Mouse (Mus musculus): ENCODE measurements around the gene Plbd2. TPM values are rescaled to one million over a fixed set of nuclear protein-coding genes. Genes with fewer than 3 reads are reported as not detected.

The Plbd2 gene
- polyA plus RNA-seq, 1 experiment from 2014 or later, result 42.5 TPM

DNA sequence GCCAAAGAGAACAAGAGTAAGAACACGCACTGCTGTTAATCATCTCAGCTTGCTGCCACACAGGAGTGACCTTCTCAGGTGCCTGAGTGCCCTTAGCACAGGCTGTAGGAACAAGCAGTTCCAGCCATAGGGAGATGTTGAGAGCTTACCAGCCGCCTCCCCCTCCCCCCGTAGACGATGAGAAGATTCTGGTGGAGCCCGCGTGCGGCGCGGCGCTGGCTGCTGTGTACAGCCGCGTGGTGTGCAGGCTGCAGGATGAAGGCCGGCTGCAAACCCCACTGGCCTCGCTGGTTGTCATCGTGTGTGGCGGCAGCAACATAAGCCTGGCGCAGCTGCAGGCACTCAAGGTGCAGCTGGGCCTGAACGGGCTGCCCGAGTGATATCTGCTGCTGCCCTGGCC lies 20.0 kb downstream of the Plbd2 start:
- no peak overlapping the region for H3K27ac ChIP-seq
- H3K4me3 ChIP-seq, result no peak overlapping the region
- no peak for DNase-seq (ENCODE audit: low spot score)
- H3K9me3 ChIP-seq, result no peaks in the 10 kb centered on the region
- 87% methylated on average over 19 of the region's 19 CpGs for WGBS
- peaks cover 52% of the 10 kb centered on the region for H3K36me3 ChIP-seq
- H3K4me1 ChIP-seq (replicated peaks), result peaks cover 15% of the 10 kb centered on the region; the same call in 1 of the 2 replicates
- no peaks in the 10 kb centered on the region for H3K27me3 ChIP-seq (ENCODE audit: insufficient read depth, poor library complexity, severe bottlenecking)

DNA sequence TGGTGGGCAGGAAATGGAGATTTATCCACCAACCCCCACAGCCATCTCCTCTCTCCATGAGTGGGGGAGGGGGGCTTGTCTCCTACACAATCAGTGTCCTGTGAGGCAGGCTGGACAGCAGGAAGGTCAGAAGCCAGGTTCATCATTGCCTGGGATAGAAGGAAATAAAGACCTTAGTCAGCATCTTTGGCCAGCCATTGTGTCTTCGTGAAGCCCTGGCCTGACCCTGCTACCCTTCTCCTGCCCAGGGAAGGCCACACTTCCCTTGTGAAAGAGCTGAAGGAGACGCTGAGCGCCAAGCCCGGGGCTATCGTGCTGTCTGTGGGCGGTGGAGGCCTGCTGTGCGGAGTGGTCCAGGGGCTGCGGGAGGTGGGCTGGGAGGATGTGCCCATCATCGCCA lies 22.2 kb downstream of the Plbd2 start:
- H3K4me1 ChIP-seq (replicated peaks), result peaks cover 18% of the 10 kb centered on the region
- no peak overlapping the region for H3K4me3 ChIP-seq
- peaks cover 15% of the 10 kb centered on the region; the same call in 1 of the 2 replicates for H3K27me3 ChIP-seq (ENCODE audit: insufficient read depth, poor library complexity, severe bottlenecking)
- H3K36me3 ChIP-seq, result peaks cover 30% of the 10 kb centered on the region
- H3K27ac ChIP-seq, result 0 out of 2 replicates have a peak overlapping the region, but pooled peaks have one; percentile 2
- no peak for DNase-seq (ENCODE audit: low spot score)
- WGBS, result 54% methylated on average over 9 of the region's 9 CpGs
- H3K9me3 ChIP-seq, result no peaks in the 10 kb centered on the region

DNA sequence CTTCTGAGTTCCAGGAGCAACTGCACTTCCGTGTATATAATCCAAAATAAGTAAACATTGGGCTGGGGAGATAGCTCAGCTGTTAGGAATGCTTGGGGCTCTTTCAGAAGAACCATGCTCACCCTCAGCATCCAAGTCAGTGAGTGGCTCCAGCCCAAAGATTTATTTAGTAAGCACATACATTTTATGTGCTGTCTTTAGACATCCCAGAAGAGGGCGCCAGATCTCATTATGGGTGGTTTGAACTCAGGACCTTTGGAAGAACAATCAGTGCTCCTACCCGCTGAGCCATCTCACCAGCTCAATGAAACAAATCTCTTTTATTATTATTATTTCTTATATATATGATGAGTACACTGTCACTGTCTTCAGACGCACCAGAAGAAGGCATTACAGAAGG lies 23.9 kb downstream of the Plbd2 start:
- Histone ChIP-seq H3K27me3 (ENCODE audit: insufficient read depth, poor library complexity, severe bottlenecking) (peaks cover 16% of the 10 kb centered on the region; the same call in 1 of the 2 replicates), H3K9me3 (no peaks in the 10 kb centered on the region), H3K27ac (no peak overlapping the region), H3K36me3 (peaks cover 14% of the 10 kb centered on the region), H3K4me3 (no peak overlapping the region), H3K4me1 (replicated peaks) (peaks cover 21% of the 10 kb centered on the region)
- no peak for DNase-seq (ENCODE audit: low spot score)
- WGBS, result 69% methylated on average over 4 of the region's 4 CpGs

DNA sequence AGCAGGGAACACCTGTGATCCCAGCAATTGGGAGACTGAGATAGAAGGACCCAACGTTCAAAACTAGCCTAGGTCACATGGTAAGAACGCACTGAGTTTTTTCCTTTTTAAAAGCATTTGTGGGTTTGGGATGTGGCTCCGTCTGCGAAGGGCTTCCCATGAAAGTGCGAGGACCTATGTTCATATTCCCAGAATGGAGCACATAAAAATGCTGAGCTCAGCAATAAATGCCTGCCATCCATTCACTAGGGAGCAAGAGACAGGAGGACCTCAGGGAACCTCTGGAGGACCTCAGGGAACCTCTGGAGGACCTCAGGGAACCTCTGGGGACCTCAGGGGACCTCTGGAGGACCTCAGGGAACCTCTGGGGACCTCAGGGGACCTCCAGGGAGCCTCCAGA lies 25.4 kb downstream of the Plbd2 start:
- WGBS, result 93% methylated on average over 5 of the region's 5 CpGs
- Histone ChIP-seq H3K36me3 (no peaks in the 10 kb centered on the region), H3K4me1 (replicated peaks) (peaks cover 21% of the 10 kb centered on the region), H3K9me3 (no peaks in the 10 kb centered on the region), H3K27me3 (ENCODE audit: insufficient read depth, poor library complexity, severe bottlenecking) (peaks cover 16% of the 10 kb centered on the region; the same call in 1 of the 2 replicates), H3K27ac (no peak overlapping the region), H3K4me3 (no peak overlapping the region)
- no peak for DNase-seq (ENCODE audit: low spot score)

DNA sequence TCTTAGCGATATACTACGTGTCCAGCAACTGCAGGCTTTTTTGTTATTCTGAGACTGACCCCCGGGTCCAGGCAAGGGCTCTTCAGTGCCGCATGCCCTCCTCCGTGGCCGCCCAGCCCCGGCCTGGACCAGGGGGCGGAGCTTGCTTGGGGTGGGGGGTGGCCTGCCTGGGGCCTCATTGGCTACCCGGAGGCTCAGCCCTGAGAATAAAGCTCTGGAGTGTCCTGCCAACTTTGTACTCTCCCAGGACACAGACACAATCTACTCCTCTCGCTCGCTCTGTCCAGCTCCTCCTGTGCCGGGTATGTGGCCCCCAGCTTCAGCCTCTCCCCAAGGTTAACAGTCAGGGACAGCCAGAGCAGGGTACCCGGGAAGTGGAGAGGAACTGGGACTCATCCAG lies 27.1 kb downstream of the Plbd2 start, which contains the start of gene Sds:
TSS of gene Sds (plus strand) at position 231 of the 400 bp plus-strand sequence.
- 16% methylated on average over 13 of the region's 13 CpGs for WGBS
- Histone ChIP-seq H3K9me3 (no peaks in the 10 kb centered on the region), H3K27me3 (ENCODE audit: insufficient read depth, poor library complexity, severe bottlenecking) (peaks cover 16% of the 10 kb centered on the region; the same call in 1 of the 2 replicates), H3K4me1 (replicated peaks) (peaks cover 22% of the 10 kb centered on the region), H3K27ac (no peak within 1 kb of the TSS), H3K4me3 (no peak within 1 kb of the TSS), H3K36me3 (no peaks in the 10 kb centered on the region)
- DNase-seq (ENCODE audit: low spot score), result peak; percentile 17

DNA sequence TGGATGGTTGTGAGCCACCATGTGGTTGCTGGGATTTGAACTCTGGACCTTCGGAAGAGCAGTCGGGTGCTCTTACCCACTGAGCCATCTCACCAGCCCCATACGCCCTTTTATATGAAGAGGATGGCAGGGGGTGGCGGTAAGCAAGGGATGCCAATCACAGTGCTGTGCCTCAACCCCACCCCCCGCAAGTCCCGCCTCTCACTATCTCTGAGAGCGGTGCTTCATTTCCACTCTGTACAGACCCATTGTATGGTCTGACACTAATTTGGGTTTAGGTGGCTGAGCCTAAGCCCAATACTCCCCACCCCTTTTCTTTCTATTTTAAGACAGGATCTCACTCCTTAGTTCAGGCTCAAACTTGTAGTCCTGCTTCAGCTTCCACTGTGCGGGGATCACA lies 27.6 kb downstream of the Plbd2 start:
- no peaks in the 10 kb centered on the region for H3K36me3 ChIP-seq
- peaks cover 18% of the 10 kb centered on the region for H3K4me1 ChIP-seq (replicated peaks)
- WGBS, result 54% methylated on average over 8 of the region's 8 CpGs
- H3K4me3 ChIP-seq, result no peak overlapping the region
- no peak for DNase-seq (ENCODE audit: low spot score)
- peaks cover 16% of the 10 kb centered on the region; the same call in 1 of the 2 replicates for H3K27me3 ChIP-seq (ENCODE audit: insufficient read depth, poor library complexity, severe bottlenecking)
- H3K9me3 ChIP-seq, result no peaks in the 10 kb centered on the region
- no peak overlapping the region for H3K27ac ChIP-seq

DNA sequence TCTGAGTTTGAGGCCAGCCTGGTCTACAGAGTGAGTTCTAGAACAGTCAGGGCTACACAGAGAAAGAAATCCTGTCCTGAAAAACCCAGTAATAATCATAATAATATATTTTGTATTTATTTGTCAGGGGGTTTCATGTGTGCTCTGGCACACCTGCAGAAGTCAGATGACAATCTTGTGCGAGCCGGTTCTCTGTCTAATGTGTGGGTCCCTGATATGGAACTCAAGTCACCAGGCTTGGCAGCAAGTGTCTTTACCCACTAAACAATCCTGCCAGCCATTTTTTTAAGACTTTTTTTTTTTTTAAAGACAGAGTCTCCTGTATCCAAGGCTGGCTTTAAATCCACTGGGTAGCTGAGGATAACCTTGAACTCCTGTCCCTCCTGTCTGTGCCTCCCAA lies 30.1 kb downstream of the Plbd2 start:
- no peak overlapping the region for H3K27ac ChIP-seq
- no peak for DNase-seq (ENCODE audit: low spot score)
- H3K9me3 ChIP-seq, result no peaks in the 10 kb centered on the region
- peaks cover 10% of the 10 kb centered on the region for H3K4me1 ChIP-seq (replicated peaks)
- no peak overlapping the region for H3K4me3 ChIP-seq
- peaks cover 16% of the 10 kb centered on the region; the same call in 1 of the 2 replicates for H3K27me3 ChIP-seq (ENCODE audit: insufficient read depth, poor library complexity, severe bottlenecking)
- H3K36me3 ChIP-seq, result no peaks in the 10 kb centered on the region
- 94% methylated on average over 2 of the region's 2 CpGs for WGBS

DNA sequence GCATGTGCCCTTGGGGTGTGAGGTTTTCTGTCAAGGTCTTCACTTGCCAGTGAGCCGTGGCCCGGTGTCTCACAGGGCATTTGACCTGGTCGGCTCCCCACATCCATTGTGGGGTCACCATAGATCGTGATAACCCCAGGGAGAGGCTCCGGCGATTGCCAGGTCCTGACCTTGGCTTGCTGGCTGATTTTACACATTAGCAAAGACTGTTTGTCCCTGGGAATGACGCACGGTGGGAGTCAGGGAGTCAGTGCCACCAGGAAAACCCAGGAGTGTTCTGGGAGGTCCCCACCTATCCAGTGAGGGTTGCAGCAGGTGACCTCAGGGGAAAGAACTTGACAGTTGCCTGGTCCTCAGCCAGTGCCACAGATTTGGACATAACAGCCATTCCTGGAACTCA lies 30.7 kb downstream of the Plbd2 start, which contains the start of gene Sdsl:
TSS of gene Sdsl (minus strand) at position 41 of the 400 bp plus-strand sequence.
- Histone ChIP-seq H3K4me1 (replicated peaks) (peaks cover 10% of the 10 kb centered on the region), H3K4me3 (no peak within 1 kb of the TSS), H3K9me3 (no peaks in the 10 kb centered on the region), H3K27me3 (ENCODE audit: insufficient read depth, poor library complexity, severe bottlenecking) (peaks cover 16% of the 10 kb centered on the region; the same call in 1 of the 2 replicates), H3K27ac (no peak within 1 kb of the TSS), H3K36me3 (no peaks in the 10 kb centered on the region)
- WGBS, result 77% methylated on average over 8 of the region's 8 CpGs
- DNase-seq (ENCODE audit: low spot score), result no peak

DNA sequence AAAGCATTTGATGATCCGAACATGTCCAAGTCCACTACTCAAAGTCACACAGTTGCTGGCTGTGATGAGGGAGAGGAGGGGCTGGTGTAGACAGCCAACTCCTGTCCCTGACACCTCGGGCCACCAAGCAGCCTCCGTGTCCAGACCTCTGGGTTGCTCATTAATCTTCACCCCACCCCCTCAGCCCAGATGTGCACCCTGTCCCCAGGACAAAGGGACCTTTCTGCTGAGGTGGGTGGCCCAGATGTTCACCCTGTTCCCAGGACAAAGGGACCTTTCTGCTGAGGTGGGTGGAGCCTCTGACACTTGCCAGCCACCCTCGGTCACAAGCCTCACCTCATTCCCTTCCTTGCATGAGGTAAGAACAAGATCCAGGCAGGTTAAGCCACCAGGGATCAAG lies 31.9 kb downstream of the Plbd2 start:
- peaks cover 16% of the 10 kb centered on the region for H3K4me1 ChIP-seq (replicated peaks)
- no peak overlapping the region for H3K4me3 ChIP-seq
- H3K36me3 ChIP-seq, result no peaks in the 10 kb centered on the region
- 68% methylated on average over 4 of the region's 4 CpGs for WGBS
- H3K27me3 ChIP-seq (ENCODE audit: insufficient read depth, poor library complexity, severe bottlenecking), result peaks cover 5% of the 10 kb centered on the region; the same call in 1 of the 2 replicates
- H3K27ac ChIP-seq, result no peak overlapping the region
- no peak for DNase-seq (ENCODE audit: low spot score)
- no peaks in the 10 kb centered on the region for H3K9me3 ChIP-seq

DNA sequence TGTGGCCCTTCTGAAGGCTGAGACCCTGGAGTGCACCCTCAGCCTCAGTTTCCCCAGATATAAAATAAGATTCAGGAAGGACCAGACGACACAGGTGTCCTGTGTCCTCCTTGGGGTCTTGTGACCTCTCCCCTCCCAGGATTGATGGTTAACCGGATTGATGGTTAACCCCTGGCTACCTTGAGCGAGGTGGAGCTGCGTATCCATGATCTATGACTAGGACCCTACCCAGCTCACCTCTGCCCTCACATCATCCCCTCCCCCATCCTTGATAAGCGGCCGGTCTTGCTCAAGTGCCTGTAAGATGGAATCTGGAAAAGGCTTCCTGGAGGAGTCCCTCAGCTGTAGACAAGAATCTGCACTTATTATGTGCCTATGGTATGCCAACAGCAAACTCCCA lies 34.6 kb downstream of the Plbd2 start:
- Histone ChIP-seq H3K4me1 (replicated peaks) (peaks cover 10% of the 10 kb centered on the region; the same call in 1 of the 2 replicates), H3K9me3 (0 out of 2 replicates have a peak, but pooled peaks cover 2% of the 10 kb centered on the region), H3K27ac (no peak overlapping the region), H3K4me3 (no peak overlapping the region), H3K27me3 (ENCODE audit: insufficient read depth, poor library complexity, severe bottlenecking) (no peaks in the 10 kb centered on the region), H3K36me3 (no peaks in the 10 kb centered on the region)
- 90% methylated on average over 6 of the region's 6 CpGs for WGBS
- no peak for DNase-seq (ENCODE audit: low spot score)

DNA sequence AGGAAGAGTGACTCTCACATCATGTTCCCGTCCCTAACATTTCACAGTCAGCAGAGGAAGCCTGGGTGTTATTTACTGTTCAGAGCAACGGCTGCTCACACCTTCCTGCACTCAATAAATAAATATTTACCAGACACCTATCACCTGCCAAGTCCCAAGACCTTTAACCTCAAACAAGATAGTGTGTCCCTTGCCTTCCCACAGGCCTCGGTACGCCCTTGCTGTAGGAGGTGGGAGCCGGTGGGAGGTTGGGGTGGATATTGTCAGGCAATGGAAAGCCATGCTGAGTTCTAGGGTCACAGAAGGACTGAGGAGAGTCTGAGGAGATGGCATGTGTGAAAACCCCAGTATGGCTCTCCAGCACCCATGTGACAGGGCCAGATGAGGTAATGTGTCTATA lies 35.1 kb downstream of the Plbd2 start:
- H3K27ac ChIP-seq, result no peak overlapping the region
- H3K4me3 ChIP-seq, result no peak overlapping the region
- H3K36me3 ChIP-seq, result no peaks in the 10 kb centered on the region
- no peak for DNase-seq (ENCODE audit: low spot score)
- peaks cover 10% of the 10 kb centered on the region; the same call in 1 of the 2 replicates for H3K4me1 ChIP-seq (replicated peaks)
- H3K27me3 ChIP-seq (ENCODE audit: insufficient read depth, poor library complexity, severe bottlenecking), result no peaks in the 10 kb centered on the region
- WGBS, result 80% methylated on average over 5 of the region's 5 CpGs
- 0 out of 2 replicates have a peak, but pooled peaks cover 2% of the 10 kb centered on the region for H3K9me3 ChIP-seq

DNA sequence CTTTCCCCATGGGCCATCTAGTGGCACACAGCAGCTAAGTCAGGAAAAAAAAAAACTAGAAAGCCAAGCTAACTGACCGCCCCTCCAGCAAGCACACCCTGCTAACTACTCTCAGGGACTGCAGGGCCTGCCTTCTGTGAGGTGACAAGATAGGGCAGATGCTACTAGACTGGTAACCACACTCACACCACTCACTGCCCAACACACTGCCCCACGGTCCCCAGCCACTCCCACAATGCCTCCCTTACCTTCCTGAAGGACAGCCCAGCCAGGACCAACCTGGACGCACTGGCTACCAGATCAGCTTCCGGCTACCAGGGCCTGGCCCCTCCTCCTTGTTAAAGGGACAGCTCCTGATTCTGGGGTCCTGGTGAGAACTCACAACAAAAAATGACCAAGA lies 36.4 kb downstream of the Plbd2 start:
- DNase-seq (ENCODE audit: low spot score), result peak; percentile 36
- Histone ChIP-seq H3K9me3 (0 out of 2 replicates have a peak, but pooled peaks cover 2% of the 10 kb centered on the region), H3K36me3 (no peaks in the 10 kb centered on the region), H3K27me3 (ENCODE audit: insufficient read depth, poor library complexity, severe bottlenecking) (peaks cover 12% of the 10 kb centered on the region), H3K4me3 (peak overlapping the region; percentile 39), H3K27ac (peak overlapping the region; percentile 64), H3K4me1 (replicated peaks) (peaks cover 10% of the 10 kb centered on the region; the same call in 1 of the 2 replicates)
- 9% methylated on average over 4 of the region's 4 CpGs for WGBS

DNA sequence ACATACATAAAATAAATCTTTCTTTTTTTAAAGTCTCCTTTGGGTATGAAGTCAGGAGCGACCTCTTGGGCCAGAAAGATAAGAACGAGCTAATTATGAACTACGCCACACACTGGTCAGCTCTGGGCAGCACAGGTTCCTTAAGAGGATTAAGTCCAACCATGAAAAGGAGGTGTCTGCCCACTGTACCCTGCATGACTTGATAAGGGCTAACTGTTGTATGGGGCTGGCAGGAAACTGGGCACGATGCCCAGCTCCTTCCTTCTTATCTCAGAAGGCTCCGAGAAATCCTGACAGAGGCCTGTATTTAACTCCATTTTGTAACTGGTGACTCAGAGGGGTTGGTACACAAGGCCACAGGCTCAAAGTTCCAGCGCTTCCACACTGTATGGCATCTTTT lies 37.6 kb downstream of the Plbd2 start:
- H3K4me1 ChIP-seq (replicated peaks), result peaks cover 7% of the 10 kb centered on the region
- WGBS, result 91% methylated on average over 6 of the region's 6 CpGs
- H3K27me3 ChIP-seq (ENCODE audit: insufficient read depth, poor library complexity, severe bottlenecking), result peaks cover 22% of the 10 kb centered on the region
- DNase-seq (ENCODE audit: low spot score), result no peak
- H3K9me3 ChIP-seq, result 0 out of 2 replicates have a peak, but pooled peaks cover 2% of the 10 kb centered on the region
- no peaks in the 10 kb centered on the region for H3K36me3 ChIP-seq
- no peak overlapping the region for H3K27ac ChIP-seq
- H3K4me3 ChIP-seq, result no peak overlapping the region
